Mouse (Mus musculus) bone marrow macrophage, adult 2 months (primary cell): Measurements from ENCODE around the gene Eogt. TPM values are rescaled to one million over a fixed set of nuclear protein-coding genes. Genes with fewer than 3 reads are reported as not detected.

Experiments
- H3K27ac ChIP-seq: 2 replicates; pipeline ENCODE4 v1.5.1; 2012; ENCODE audit warnings: low read depth, low read length; ENCODE audit not compliant: insufficient read depth
- H3K4me1 ChIP-seq: 2 replicates; pipeline ENCODE4 v1.6.1; 2012; ENCODE audit warnings: low read length; ENCODE audit not compliant: control insufficient read depth, insufficient read depth
- H3K4me3 ChIP-seq: 2 replicates; pipeline ENCODE4 v1.5.1; 2012; ENCODE audit warnings: mild to moderate bottlenecking, low read length, moderate library complexity; ENCODE audit not compliant: insufficient read depth
- CTCF ChIP-seq: IDR thresholded peaks from 2 replicates; pipeline ENCODE4 v1.5.1; 2012; ENCODE audit warnings: low read depth, mild to moderate bottlenecking, low read length, moderate library complexity
- POLR2A ChIP-seq: IDR thresholded peaks from 2 replicates; pipeline ENCODE4 v1.6.1; 2012; ENCODE audit warnings: mild to moderate bottlenecking, low read depth, low read length, borderline replicate concordance
- polyA plus RNA-seq: library from polyadenylated mRNA; stranded (reverse); fragments of >200 nt; gene quantifications from 2 replicates; pipeline ENCODE4 v1.2.4, GENCODE M21; 2012; ENCODE audit not compliant: missing spikeins, insufficient read depth, insufficient read length

Gene Eogt
- 14.4 and 16.3 TPM in 2 replicates for polyA plus RNA-seq

DNA sequence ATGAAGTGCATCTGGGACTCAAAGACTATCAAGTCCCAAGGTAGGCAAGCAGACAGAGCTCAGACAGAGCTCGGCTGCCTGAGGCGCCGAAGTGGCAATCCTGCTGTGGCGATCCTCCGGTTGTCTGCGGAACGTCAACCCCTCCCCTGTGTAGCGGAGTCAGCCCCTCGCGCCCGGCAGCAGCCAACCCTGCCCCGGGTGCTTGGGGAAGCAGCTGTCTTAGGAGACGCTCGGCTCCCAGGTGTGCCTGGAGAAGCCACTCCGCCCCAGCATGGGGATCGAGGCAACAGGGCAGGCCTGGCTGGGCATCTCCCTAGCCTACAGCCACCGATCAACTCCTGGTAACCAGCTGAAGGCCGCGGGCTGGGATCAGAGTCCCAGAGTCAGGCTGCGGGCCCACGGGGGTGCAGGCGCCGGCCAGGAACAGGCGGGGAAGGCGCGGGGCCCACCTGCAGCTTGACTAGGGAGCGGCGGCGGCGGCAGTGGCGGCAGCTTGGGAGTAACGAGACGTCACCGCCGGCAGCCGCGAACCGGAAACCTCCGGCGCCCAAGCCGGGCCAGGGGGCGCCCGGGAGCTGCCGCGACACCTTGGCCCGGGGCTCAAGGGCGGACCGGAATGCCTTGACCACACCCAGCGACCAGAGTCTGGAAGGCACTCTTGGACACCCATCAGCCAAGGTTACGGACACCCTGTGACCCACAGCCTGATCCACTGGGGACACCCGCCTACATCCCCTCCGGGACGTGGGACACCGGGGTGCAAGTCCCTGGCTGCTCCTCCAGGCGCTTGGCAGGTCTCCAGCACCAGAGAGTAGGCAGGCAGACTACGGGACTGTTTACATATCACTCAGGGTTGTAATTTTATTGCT, at the start of gene Eogt:
Gene Eogt (minus strand): TSS at position 800 of the 869 bp plus-strand sequence.
- no peak for TF ChIP-seq CTCF
- TF ChIP-seq POLR2A: no peak
- H3K27ac ChIP-seq: peak within 1 kb of the TSS; percentile 89

GRCm38 (mm10) chr6:97179367-97179828, 30.4 kb upstream of the Eogt start:
- peaks cover 43% of the 10 kb centered on the region for H3K4me1 ChIP-seq
- peak overlapping the region; percentile 89 for H3K27ac ChIP-seq
- no peak for TF ChIP-seq CTCF
- TF ChIP-seq POLR2A: no peak
- peak overlapping the region; percentile 69 for H3K4me3 ChIP-seq

More for the DNA sequence above, at the start of gene Eogt:
- H3K4me1 ChIP-seq: peaks cover 24% of the 10 kb centered on the region
- peak within 1 kb of the TSS; percentile 72 for H3K4me3 ChIP-seq

DNA sequence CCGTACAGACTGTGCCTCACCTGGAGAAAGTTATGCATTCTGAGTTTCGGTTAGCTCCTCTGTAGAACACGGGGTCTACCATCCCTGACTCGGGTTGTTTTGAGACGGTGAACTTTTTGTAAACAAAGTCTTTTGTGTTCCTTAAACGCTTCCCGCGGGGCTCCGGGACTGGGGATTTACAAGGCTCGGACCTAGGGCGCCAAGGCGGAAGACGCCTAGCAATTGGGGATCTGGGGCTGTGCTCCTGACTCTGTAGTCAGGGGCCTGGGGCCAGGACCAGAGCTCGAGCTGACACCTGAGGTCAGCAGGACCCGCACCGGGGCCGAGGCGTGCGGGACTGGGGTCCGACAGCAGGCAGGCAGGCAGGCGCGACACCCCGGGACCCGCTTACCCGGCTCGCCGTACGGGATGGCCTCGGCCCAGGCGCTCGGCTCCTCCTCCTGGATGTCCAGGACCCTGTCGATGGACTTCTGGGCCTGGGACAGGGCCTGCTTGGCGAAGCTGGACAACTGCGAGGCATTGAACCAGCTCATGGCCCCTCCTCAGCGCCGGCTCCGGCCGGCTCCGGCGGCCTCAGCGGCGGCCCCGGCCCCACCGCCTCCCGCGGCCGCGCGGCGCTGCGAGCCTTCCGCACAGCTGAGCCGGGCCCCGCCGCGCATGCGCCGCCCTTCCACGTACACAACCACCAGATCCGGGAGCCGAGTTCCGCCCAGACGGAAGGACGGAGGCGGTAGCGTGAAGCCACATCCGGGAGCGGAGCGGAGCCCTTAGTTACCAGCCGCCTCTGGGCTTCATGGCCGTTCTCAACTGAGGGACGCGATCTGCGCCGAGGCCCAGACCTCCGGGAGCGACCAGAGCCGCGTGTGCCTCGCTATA, 29.7 kb upstream of the Eogt start, which contains the start of gene Tmf1:
Gene Tmf1 (minus strand): TSS at position 632 of the 876 bp plus-strand sequence.
- Histone ChIP-seq H3K4me3 (peak within 1 kb of the TSS; percentile 71), H3K4me1 (peaks cover 43% of the 10 kb centered on the region), H3K27ac (peak within 1 kb of the TSS; percentile 89)
- TF ChIP-seq CTCF (no peak), POLR2A (0 out of 2 replicates have a peak, but pooled peaks have one; percentile 31)

DNA sequence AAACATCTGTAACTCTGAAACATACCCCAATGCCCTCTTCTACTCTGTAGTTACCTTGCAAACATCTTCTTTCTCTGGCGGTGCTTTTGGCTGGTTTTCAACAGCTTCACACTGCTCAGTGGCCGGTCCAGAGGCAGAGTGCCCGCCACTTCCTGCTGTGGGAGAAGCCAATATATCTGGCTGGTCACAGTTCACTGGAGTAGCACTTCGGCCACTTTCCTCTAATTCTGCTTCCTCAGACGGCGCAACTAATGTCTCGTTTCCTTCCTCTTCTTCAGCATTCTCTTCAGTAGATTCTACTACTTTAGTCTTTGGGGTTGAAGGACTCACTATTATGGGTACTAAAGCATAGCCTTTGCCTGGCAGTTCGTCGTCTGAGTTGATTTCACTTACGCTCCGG, 26.7 kb upstream of the Eogt start:
- Histone ChIP-seq H3K4me3 (peak overlapping the region; percentile 30; the same call in 1 of the 2 replicates), H3K4me1 (peaks cover 26% of the 10 kb centered on the region), H3K27ac (peak overlapping the region; percentile 49)

DNA sequence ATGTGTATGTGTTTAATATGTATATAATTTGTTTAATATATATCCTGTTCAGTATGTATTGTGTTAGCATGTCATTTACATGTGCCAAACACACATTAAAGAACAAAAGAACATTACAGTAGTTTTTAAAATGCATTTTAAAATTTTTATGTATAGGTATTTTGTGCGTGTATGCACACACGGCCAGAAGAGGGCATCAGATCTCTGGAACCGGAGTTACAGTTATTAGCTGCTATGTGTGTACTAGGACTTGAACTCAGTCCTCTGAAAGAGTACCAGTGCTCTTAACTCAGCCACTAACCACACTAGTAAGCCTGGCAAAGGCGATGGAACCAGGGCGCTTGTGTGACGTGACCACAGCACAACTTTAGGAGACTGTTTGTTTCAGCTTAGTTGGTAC, 1.2 kb upstream of the Eogt start:
- no peak overlapping the region for H3K4me3 ChIP-seq
- H3K27ac ChIP-seq: peak overlapping the region; percentile 89
- TF ChIP-seq POLR2A (no peak), CTCF (no peak)
- peaks cover 24% of the 10 kb centered on the region for H3K4me1 ChIP-seq

More for the DNA sequence above, 26.7 kb upstream of the Eogt start:
- TF ChIP-seq CTCF: no peak
- no peak for TF ChIP-seq POLR2A

DNA sequence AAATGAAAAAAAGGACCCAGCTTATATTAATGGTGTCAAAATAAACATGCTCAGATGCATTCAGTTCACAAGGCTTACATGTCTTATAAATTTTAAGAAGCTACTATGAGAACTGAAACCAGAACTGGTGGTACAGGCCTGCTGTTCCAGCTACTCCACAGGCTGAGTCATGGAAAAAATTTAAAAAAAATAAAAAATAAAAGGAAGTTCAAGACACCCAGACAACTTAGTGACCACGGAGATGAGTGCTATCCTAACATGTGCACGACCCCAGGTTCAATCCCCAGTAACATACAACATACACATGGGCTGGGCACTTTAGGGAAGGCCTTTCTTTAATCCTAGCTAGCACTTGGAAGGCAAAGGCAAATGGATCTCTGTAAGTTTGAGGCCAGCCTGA, 739 bp upstream of the Eogt start:
- H3K27ac ChIP-seq: peak overlapping the region; percentile 89
- H3K4me1 ChIP-seq: peaks cover 24% of the 10 kb centered on the region
- no peak for TF ChIP-seq CTCF
- TF ChIP-seq POLR2A: no peak
- no peak overlapping the region; the same call in 1 of the 2 replicates for H3K4me3 ChIP-seq

GRCm38 (mm10) chr6:97147755-97148382, 1.1 kb downstream of the Eogt start:
- no peak overlapping the region for H3K27ac ChIP-seq
- TF ChIP-seq CTCF (no peak), POLR2A (no peak)
- peak overlapping the region; percentile 72 for H3K4me3 ChIP-seq
- peaks cover 24% of the 10 kb centered on the region for H3K4me1 ChIP-seq

- H3K27ac ChIP-seq: no peak overlapping the region
- no peak overlapping the region for H3K4me3 ChIP-seq
- H3K4me1 ChIP-seq: peaks cover 19% of the 10 kb centered on the region
- no peak for TF ChIP-seq CTCF
- TF ChIP-seq POLR2A: no peak
Measured at GRCm38 (mm10) chr6:97145156-97145555, 3.8 kb downstream of the Eogt start.

DNA sequence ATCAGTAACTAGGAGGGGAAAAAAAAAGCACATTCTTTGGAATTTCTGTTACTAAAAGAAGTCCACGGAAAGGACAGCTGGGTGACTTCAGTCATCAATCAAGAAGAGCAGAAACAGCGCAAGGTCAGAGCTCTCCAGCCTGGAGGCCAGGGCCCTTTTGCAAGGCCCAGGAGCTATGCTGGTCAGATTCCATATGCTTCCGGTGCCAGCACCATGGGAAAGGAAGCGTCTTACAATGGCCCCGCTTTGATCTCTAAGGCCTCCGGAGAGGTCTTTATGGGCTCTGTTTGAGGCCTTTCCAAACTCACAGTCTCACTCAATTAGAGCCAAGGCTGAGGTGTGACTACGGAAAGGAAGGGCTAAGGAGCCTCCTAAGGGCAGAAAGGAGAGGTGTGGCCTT, 4.6 kb downstream of the Eogt start:
- Histone ChIP-seq H3K27ac (no peak overlapping the region), H3K4me3 (no peak overlapping the region), H3K4me1 (peaks cover 14% of the 10 kb centered on the region)
- TF ChIP-seq POLR2A: no peak
- no peak for TF ChIP-seq CTCF
